20 mouse cellular contexts compared by ENCODE assay signal in the genomic region with DNA sequence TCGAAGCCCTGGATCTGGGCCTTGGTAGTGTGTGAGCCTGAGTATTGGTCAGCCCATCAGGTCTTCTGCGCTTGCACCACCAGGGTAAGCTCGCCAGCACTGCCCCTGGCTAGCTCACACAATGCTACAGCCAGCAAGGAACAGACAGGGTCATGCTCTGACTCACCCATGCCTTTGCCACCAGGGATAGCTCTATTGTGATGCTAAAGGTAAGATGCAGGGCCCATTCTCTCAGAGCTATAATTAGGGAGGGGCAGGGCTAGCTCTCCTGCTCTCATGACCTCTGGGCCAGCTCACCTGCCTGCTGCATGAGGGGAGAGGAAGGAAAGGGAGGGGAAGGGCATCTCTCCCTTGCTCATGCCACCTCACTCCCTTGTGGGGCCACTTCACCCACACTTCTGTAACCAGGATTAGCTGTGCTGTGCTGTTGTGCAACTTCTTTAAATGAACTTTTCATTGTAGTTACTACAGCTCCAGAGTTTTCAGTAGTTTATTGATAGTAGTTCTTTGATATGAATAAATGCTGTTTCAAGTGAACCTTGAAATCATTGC. TPM values are rescaled to one million over a fixed set of nuclear protein-coding genes. Genes with fewer than 3 reads are reported as not detected.
DNase-seq lines count a peak whose midpoint lies in the region; ATAC-seq and TF ChIP-seq lines count a peak whose summit lies in the region.
"Had no signal": no experiment of that assay in that cellular context is flagged by ENCODE, and none has a peak within 500 bp of the region (broad histone marks: within the 10 kb centered on the region; RNA-seq: fewer than 3 reads in every experiment).

No protein-coding gene starts in this region.

- DNase-seq in lung, postnatal 0 days (ENCODE audit: low spot score) = peak; percentile 57
- no peak for DNase-seq in lung, postnatal 10 days
- DNase-seq in WW6 (ENCODE audit: low read depth, low spot score) = peak; percentile 43
- DNase-seq in left cerebral cortex, postnatal 14 days (ENCODE audit: low spot score in 2 of 2) = no peak
- DNase-seq in right cerebral cortex, postnatal 4 days = no peak
- DNase-seq: adrenal gland, postnatal 25 days; cerebellum, adult 18-20 months; cerebellum, postnatal 10 days; forebrain, postnatal 0 days; gastrocnemius, postnatal 14 days; heart, postnatal 36 days had no signal

- no peak overlapping the region for H3K27ac ChIP-seq in lung, postnatal 0 days (ENCODE audit: low read length)
- H3K27ac ChIP-seq in ES-Bruce4 (ENCODE audit: insufficient read depth, low read length) = peak overlapping the region; percentile 88
- no peak overlapping the region for H3K27ac ChIP-seq in kidney, embryonic 15.5 days
- H3K27ac ChIP-seq: embryonic facial prominence, embryonic 10.5 days; forebrain, embryonic 13.5 days; heart, embryonic 13.5 days; hindbrain, embryonic 12.5 days had no signal

- peak; percentile 70 for ATAC-seq in lung, postnatal 0 days
- ATAC-seq in megakaryocyte-erythroid progenitor cell, adult 5-6 weeks (replicated peaks; ENCODE audit: low FRiP score, low TSS enrichment, poor library complexity, severe bottlenecking) = peak; percentile 18; the same call in 1 of the 2 replicates
- ATAC-seq in kidney, embryonic 15.5 days (replicated peaks; ENCODE audit: low FRiP score) = no peak
- ATAC-seq: forebrain, embryonic 13.5 days; forebrain, postnatal 0 days; hindbrain, embryonic 16.5 days; inflammation-experienced regulatory T-cells, adult 6 months had no signal

- no peak overlapping the region for H3K4me2 ChIP-seq in lung, postnatal 0 days (replicated peaks; ENCODE audit: low read depth, low read length)
- no peak overlapping the region for H3K4me2 ChIP-seq in kidney, embryonic 15.5 days
- H3K4me2 ChIP-seq: forebrain, embryonic 13.5 days; heart, embryonic 13.5 days; hindbrain, embryonic 12.5 days had no signal

- intact Hi-C loops in left cerebral cortex, postnatal 14 days (cut with DNase I) = no loop called here

- 82% methylated on average over 3 of the region's 3 CpGs for WGBS in lung, postnatal 0 days
- WGBS in kidney, embryonic 15.5 days = 75% methylated on average over 3 of the region's 3 CpGs

- no peaks in the 10 kb centered on the region for H3K9me3 ChIP-seq in lung, postnatal 0 days (ENCODE audit: low read length)
- no peaks in the 10 kb centered on the region for H3K9me3 ChIP-seq in ES-Bruce4 (replicated peaks; ENCODE audit: control insufficient read depth, insufficient read depth, low read length, poor library complexity, severe bottlenecking)
- H3K9me3 ChIP-seq in kidney, embryonic 15.5 days (replicated peaks) = no peaks in the 10 kb centered on the region
- H3K9me3 ChIP-seq: embryonic facial prominence, embryonic 10.5 days; forebrain, embryonic 13.5 days; heart, embryonic 13.5 days; hindbrain, embryonic 12.5 days had no signal

- no peak overlapping the region for H3K9ac ChIP-seq in lung, postnatal 0 days (replicated peaks; ENCODE audit: low read depth)
- H3K9ac ChIP-seq in ES-Bruce4 (ENCODE audit: low read depth, poor library complexity, severe bottlenecking) = no peak overlapping the region
- no peak overlapping the region for H3K9ac ChIP-seq in kidney, embryonic 15.5 days
- H3K9ac ChIP-seq: forebrain, embryonic 13.5 days; forebrain, postnatal 0 days; heart, embryonic 13.5 days; hindbrain, embryonic 12.5 days had no signal

- no peak overlapping the region for H3K4me3 ChIP-seq in lung, postnatal 0 days (ENCODE audit: low read depth, low read length)
- no peak overlapping the region for H3K4me3 ChIP-seq in ES-Bruce4 (ENCODE audit: low read depth, low read length)
- H3K4me3 ChIP-seq in kidney, embryonic 15.5 days (replicated peaks) = no peak overlapping the region
- H3K4me3 ChIP-seq: embryonic facial prominence, embryonic 10.5 days; forebrain, embryonic 13.5 days; heart, embryonic 13.5 days; hindbrain, embryonic 12.5 days had no signal

- TF ChIP-seq CTCF in lung, postnatal 0 days (IDR thresholded peaks at IDR 0.05) = no peak
- TF ChIP-seq CTCF in ES-Bruce4 (IDR thresholded peaks at IDR 0.05; ENCODE audit: low read depth, low read length) = no peak

- H3K4me1 ChIP-seq in lung, postnatal 0 days (ENCODE audit: insufficient read depth, low read depth, low read length) = no peaks in the 10 kb centered on the region
- peaks cover 5% of the 10 kb centered on the region for H3K4me1 ChIP-seq in ES-Bruce4 (ENCODE audit: control insufficient read depth, insufficient read depth, low read length)
- no peaks in the 10 kb centered on the region for H3K4me1 ChIP-seq in kidney, embryonic 15.5 days
- H3K4me1 ChIP-seq: embryonic facial prominence, embryonic 10.5 days; forebrain, embryonic 13.5 days; heart, embryonic 13.5 days; hindbrain, embryonic 12.5 days had no signal

- no peaks in the 10 kb centered on the region for H3K27me3 ChIP-seq in lung, postnatal 0 days (replicated peaks; ENCODE audit: insufficient read depth, low read length)
- H3K27me3 ChIP-seq in ES-Bruce4 (ENCODE audit: control insufficient read depth, insufficient read depth, low read length, poor library complexity, severe bottlenecking) = no peaks in the 10 kb centered on the region
- no peaks in the 10 kb centered on the region for H3K27me3 ChIP-seq in kidney, embryonic 15.5 days
- H3K27me3 ChIP-seq: forebrain, embryonic 13.5 days; heart, embryonic 13.5 days; hindbrain, embryonic 12.5 days had no signal

- TF ChIP-seq POLR2A in ES-Bruce4 (IDR thresholded peaks at IDR 0.05; ENCODE audit: insufficient read depth, low read length) = no peak

- no peak for TF ChIP-seq EP300 in lung, postnatal 0 days (IDR thresholded peaks at IDR 0.05)
- TF ChIP-seq EP300 in ES-Bruce4 (IDR thresholded peaks at IDR 0.05; ENCODE audit: insufficient read depth, low read depth, low read length) = peak; percentile 100

- H3K36me3 ChIP-seq in lung, postnatal 0 days (ENCODE audit: insufficient read depth, low read length) = peaks cover 3% of the 10 kb centered on the region; the same call in 1 of the 2 replicates
- peaks cover 8% of the 10 kb centered on the region for H3K36me3 ChIP-seq in ES-Bruce4 (ENCODE audit: control insufficient read depth, insufficient read depth, low read length, poor library complexity, severe bottlenecking)
- peaks cover 37% of the 10 kb centered on the region for H3K36me3 ChIP-seq in kidney, embryonic 15.5 days

RNA-seq across cellular contexts. Expression of gene Agps, which starts 42.1 kb away (rescaled TPM):
- polyA plus RNA-seq in lung, postnatal 0 days (2015; fragmentation: Nextera tagmentation; extraction: Ambion mirVana) = 14.2 and 16.4 TPM in 2 replicates
- 99.7 and 130 TPM in 2 replicates for polyA plus RNA-seq in ES-Bruce4 (2011; ENCODE audit: insufficient read depth, insufficient read length, low read depth, missing spikeins)
- 27.6 and 32.8 TPM in 2 replicates for total RNA-seq in megakaryocyte-erythroid progenitor cell, adult 5-6 weeks (2014; fragmentation: Nextera tagmentation)
- total RNA-seq in megakaryocyte-erythroid progenitor cell, adult 5-6 weeks (2017) = 24.3 and 34.3 TPM in 2 replicates
- total RNA-seq in left cerebral cortex, postnatal 14 days (2021) = 10 to 100 TPM; 50.9 to 54.8 TPM
- polyA plus RNA-seq in kidney, embryonic 15.5 days (2015; fragmentation: Nextera tagmentation; extraction: Ambion mirVana) = 39.1 and 41.5 TPM in 2 replicates

Comparison
In these comparisons a context has a peak if more than half of its experiments do, and no peak if none do; other contexts are left out.
1. DNase-seq: peak in lung, postnatal 0 days (single experiment) and WW6 (single experiment); none in lung, postnatal 10 days (single experiment), left cerebral cortex, postnatal 14 days (0 of 2) and right cerebral cortex, postnatal 4 days (single experiment).